Mouse (Mus musculus) B cell, adult 2 months (primary cell): ENCODE results near the gene Tcerg1l.

Source experiments
- DNase-seq, 2 experiments: peaks; one replicate each; pipeline ENCODE4 v3.0.0; 2022

The Tcerg1l gene

GRCm38 (mm10) chr7:138215177-138215830 is 182.2 kb downstream of the Tcerg1l start:
- DNase-seq = no peak

- no peak for DNase-seq
These were observed 182.8 kb downstream of the Tcerg1l start for GRCm38 (mm10) chr7:138214710-138215109.

GRCm38 (mm10) chr7:138209769-138210168 is 187.8 kb downstream of the Tcerg1l start:
- no peak for DNase-seq

- no peak for DNase-seq
These were observed 192.4 kb downstream of the Tcerg1l start for GRCm38 (mm10) chr7:138205124-138205523.

GRCm38 (mm10) chr7:138202162-138202832 is 195.2 kb downstream of the Tcerg1l start:
- DNase-seq = no peak

- no peak for DNase-seq
These were observed 198.0 kb downstream of the Tcerg1l start for GRCm38 (mm10) chr7:138199333-138200058.

- no peak for DNase-seq
These were observed 201.4 kb downstream of the Tcerg1l start for GRCm38 (mm10) chr7:138196139-138196538.

- no peak for DNase-seq
These were observed 213.3 kb downstream of the Tcerg1l start for GRCm38 (mm10) chr7:138184197-138184596.

GRCm38 (mm10) chr7:138182216-138182615 is 215.3 kb downstream of the Tcerg1l start:
- no peak for DNase-seq

GRCm38 (mm10) chr7:138178617-138179016 is 218.9 kb downstream of the Tcerg1l start:
- no peak for DNase-seq

- no peak for DNase-seq
These were observed 221.5 kb downstream of the Tcerg1l start for GRCm38 (mm10) chr7:138176026-138176425.

GRCm38 (mm10) chr7:138170389-138170788 is 227.1 kb downstream of the Tcerg1l start:
- DNase-seq = no peak
